ENCODE assay signal across 9 mouse cellular contexts in the genomic region with DNA sequence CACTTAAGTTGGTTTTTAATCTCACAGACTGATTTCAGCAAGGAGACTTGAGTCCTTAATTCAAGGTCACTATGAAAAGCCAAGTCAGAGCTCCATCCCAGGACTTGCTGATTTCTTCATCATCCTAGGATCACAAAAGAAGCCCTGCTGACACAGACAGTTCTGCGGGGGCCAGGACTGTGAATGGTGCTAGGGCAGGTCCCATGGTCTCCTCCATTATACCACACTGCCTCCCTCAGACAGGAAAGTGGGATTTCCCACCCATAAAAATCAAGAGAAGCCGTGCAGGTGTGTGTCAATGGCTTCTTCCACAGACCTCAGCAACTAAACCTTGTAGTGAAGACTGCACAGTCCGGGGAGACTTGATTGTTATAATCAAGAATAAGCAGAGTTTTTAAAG. TPM values are rescaled to one million over a fixed set of nuclear protein-coding genes. Genes with fewer than 3 reads are reported as not detected.
A peak's percentile ranks its signal among the peaks of the same experiment; 100 is the strongest.
DNase-seq lines count a peak whose midpoint lies in the region; ATAC-seq and TF ChIP-seq lines count a peak whose summit lies in the region.
"Had no signal": no experiment of that assay in that cellular context is flagged by ENCODE, and none has a peak within 500 bp of the region (broad histone marks: within the 10 kb centered on the region; RNA-seq: fewer than 3 reads in every experiment).

No protein-coding gene starts in this region.

- DNase-seq in heart, adult 8-10 months (ENCODE audit: low spot score), result no peak
- peak; percentile 32 for DNase-seq in Muller cell, postnatal 12 days (ENCODE audit: inconsistent ontology term)
- DNase-seq in kidney, postnatal 36 days, result peak; percentile 32 to 44
- no peak for DNase-seq in layer of hippocampus, adult 8-10 months (ENCODE audit: low spot score in 2 of 2)
- no peak for DNase-seq in lung, postnatal 10 days
- no peak for DNase-seq in thymus, postnatal 14 days

- 0 out of 2 replicates have a peak overlapping the region, but pooled peaks have one; percentile 80 for H3K4me3 ChIP-seq in heart, embryonic 13.5 days
- H3K4me3 ChIP-seq in cortical plate, adult 2 months (ENCODE audit: insufficient read depth, low read length), result no peak overlapping the region

- no peak for ATAC-seq in heart, embryonic 13.5 days (ENCODE audit: extremely low read depth, insufficient number of reproducible peaks, low FRiP score, low TSS enrichment)

- no peaks in the 10 kb centered on the region; the same call in 1 of the 2 replicates for H3K9me3 ChIP-seq in heart, embryonic 13.5 days

- peaks cover 50% of the 10 kb centered on the region for H3K4me1 ChIP-seq in heart, embryonic 13.5 days
- peaks cover 5% of the 10 kb centered on the region for H3K4me1 ChIP-seq in cortical plate, adult 2 months (ENCODE audit: control insufficient read depth, insufficient read depth, low read length)

- H3K27ac ChIP-seq in heart, embryonic 13.5 days (replicated peaks), result no peak overlapping the region
- no peak overlapping the region for H3K27ac ChIP-seq in cortical plate, adult 2 months (ENCODE audit: insufficient read depth, low read length)

- H3K27me3 ChIP-seq in heart, embryonic 13.5 days (replicated peaks), result no peaks in the 10 kb centered on the region

- WGBS in heart, embryonic 13.5 days, result 44% methylated on average over 3 of the region's 3 CpGs

- TF ChIP-seq CTCF in cortical plate, adult 2 months (IDR thresholded peaks at IDR 0.05; ENCODE audit: extremely low read depth, insufficient read depth, low read length), result peak; percentile 18; the same call in 1 of the 2 replicates

- H3K4me2 ChIP-seq in heart, embryonic 13.5 days, result peak overlapping the region; percentile 93

- H3K9ac ChIP-seq in heart, embryonic 13.5 days, result no peak overlapping the region

- no peaks in the 10 kb centered on the region for H3K36me3 ChIP-seq in heart, embryonic 13.5 days

- no peak for TF ChIP-seq POLR2A in cortical plate, adult 2 months (IDR thresholded peaks at IDR 0.05; ENCODE audit: extremely low read depth, insufficient read depth, low read length)

RNA-seq across cellular contexts. Expression of a gene that starts 2.3 kb away (rescaled TPM):
- 8.9 and 15.0 TPM in 2 replicates for polyA plus RNA-seq in heart, embryonic 13.5 days (2015; fragmentation: Nextera tagmentation; extraction: Ambion mirVana)
- 10 to 100 TPM in 1 of 4 experiments, 1 to 10 TPM in 3; 4.6 to 12.1 (median 6.4) TPM for total RNA-seq in heart, adult 8-10 months (2022)
- 47.0 and 56.4 TPM in 2 replicates for polyA plus RNA-seq in cortical plate, adult 2 months (2012; rRNA removed)
- total RNA-seq in layer of hippocampus, adult 8-10 months (2022), result 10 to 100 TPM; 58.4 to 79.2 (median 75.5) TPM
- total RNA-seq: MEL had no signal

Comparison
In these comparisons a context has a peak if more than half of its experiments do, and no peak if none do; other contexts are left out.
1. DNase-seq: peak in Muller cell, postnatal 12 days (single experiment) and kidney, postnatal 36 days (2 of 2); none in heart, adult 8-10 months (single experiment), layer of hippocampus, adult 8-10 months (0 of 2), lung, postnatal 10 days (single experiment) and thymus, postnatal 14 days (single experiment).
2. RNA of a gene that starts 2.3 kb away (total RNA-seq): 58.4 to 79.2 TPM in layer of hippocampus, adult 8-10 months; 4.6 to 12.1 TPM in heart, adult 8-10 months; every median in the first group is over 4 times any median in the second.